Mouse (Mus musculus) megakaryocyte progenitor cell, adult 5-6 weeks (primary cell): ENCODE data around the gene Btbd35f11. TPM values are rescaled to one million over a fixed set of nuclear protein-coding genes. Genes with fewer than 3 reads are reported as not detected.
"Not testable (repeated sequence)": the region's sequence is repeated elsewhere in the genome, so short reads cannot be mapped to it uniquely, and the experiment has no call there.

Experiments
- ATAC-seq: replicated peaks from 2 replicates; pipeline ENCODE4 v1.8.0; 2016; ENCODE audit warnings: mild to moderate bottlenecking, moderate TSS enrichment, inconsistent platforms; ENCODE audit not compliant: poor library complexity
- total RNA-seq, 2 experiments: library from RNA; stranded (forward) in 1 of 2; stranded (reverse) in 1 of 2; fragments of 157-497, 149-512 nt in 1 of 2; fragments of 200-1000 nt in 1 of 2; gene quantifications; 2 replicates each; pipeline versions ENCODE4 v1.2.3 to v1.2.4; 2015 to 2017

Gene Btbd35f11
- not detected in 2 replicates for total RNA-seq (2015)
- total RNA-seq (2017), result not detected in 2 replicates

DNA sequence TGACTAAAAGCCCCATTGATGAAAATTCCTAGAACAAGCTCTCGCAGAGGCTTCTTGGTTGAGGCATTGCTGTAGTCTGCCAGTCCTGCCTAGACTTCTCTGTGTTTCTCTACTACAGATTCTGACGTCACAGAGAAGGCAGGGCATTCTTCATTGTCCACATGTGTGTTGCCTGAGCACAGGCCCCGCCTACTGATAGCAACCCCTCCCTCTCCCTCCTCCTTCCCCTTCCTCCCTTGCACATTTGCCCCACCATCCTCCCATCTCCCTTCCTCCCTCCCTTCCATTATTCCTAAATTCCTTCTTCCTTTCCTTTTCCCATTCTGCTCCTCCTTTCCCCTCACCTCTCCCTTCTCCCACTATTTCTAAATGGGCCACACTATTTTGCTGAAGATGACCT lies at the start of gene Btbd35f11:
TSS of gene Btbd35f11 (minus strand) at position 101 of the 400 bp plus-strand sequence.
- ATAC-seq, result not testable (repeated sequence)

DNA sequence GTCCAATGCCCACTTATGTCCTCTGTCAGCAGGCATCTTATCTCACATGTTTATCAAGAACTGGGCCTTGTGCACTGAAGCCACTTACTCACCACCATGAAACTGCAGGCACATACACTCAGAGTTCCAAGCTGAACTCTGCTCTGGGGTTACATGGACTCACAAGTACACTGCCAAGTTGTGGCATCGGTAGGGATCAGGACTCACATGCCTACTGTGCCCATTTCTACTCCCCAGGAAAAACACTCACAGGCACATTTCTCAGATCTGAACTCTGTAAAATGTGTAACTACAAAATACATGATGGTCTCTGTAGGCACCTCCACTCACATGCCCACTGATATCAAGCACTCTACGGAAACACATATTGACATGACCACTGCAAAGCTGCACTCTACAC lies 33.5 kb downstream of the Btbd35f11 start:
- ATAC-seq, result not testable (repeated sequence)

Other genes with a start within 250 kb of the Btbd35f11 start
- not detected in 2 replicates for gene Btbd35f24, start 247.9 kb downstream of the Btbd35f11 start, total RNA-seq (2015)
- not detected in 2 replicates for gene Btbd35f24, start 247.9 kb downstream of the Btbd35f11 start, total RNA-seq (2017)